Mouse (Mus musculus) B cell, adult 2 months (primary cell): ENCODE measurements around the gene Rpl5.
"Not testable (repeated sequence)": the region's sequence is repeated elsewhere in the genome, so short reads cannot be mapped to it uniquely, and the experiment has no call there.

Source experiments
- DNase-seq, 2 experiments: peaks; one replicate each; pipeline ENCODE4 v3.0.0; 2022

Gene Rpl5

DNA sequence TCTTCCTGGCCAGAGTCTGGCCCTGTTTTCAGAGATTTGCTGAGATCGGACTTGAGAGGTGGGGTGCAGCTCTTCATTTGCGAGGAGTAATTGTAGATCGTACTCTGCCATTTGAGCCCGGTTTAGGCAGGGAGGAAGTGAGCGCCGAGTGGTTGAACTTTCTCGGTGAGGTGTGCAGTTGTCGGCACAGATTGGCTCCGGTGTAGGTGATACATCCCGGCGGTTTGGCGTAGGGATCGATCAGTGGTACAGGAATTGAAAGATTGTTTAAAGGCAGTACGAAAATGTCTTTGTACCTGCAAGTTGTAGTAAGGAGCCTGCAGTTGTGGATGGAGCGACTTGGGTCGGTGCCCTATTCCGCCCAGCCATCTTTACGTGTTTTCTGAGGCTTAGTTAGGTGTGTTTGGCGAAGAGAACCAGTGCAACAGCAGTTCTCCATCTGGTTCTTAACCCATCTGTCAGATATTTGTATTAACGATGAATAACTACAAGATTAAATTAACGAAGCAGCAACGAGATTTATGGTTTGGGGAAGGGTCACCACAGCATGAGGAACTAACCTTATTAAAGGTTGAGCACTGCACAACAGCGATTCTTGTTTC is 813 bp downstream of the Rpl5 start:
- peak in 1 of 2 experiments; percentile 70 for DNase-seq

DNA sequence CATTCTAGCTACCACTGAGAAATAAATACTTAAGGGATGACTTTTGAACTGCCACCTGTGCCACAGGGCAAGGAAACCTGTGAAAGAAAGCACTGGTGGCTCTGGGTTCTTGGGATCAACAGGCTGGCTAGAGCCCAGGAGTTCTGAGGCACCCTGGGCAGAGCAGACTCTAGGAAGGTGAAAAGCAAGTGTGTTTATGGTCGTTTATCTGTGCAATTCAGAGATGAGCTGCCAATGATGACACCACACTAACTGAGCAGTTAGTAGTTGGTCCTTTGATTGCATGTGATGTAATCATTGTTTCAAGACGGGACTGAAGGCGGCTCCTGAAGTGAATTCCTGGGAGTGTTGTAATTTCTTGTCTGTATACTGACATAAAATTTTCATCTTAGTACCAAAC is 4.0 kb downstream of the Rpl5 start:
- no peak for DNase-seq

DNA sequence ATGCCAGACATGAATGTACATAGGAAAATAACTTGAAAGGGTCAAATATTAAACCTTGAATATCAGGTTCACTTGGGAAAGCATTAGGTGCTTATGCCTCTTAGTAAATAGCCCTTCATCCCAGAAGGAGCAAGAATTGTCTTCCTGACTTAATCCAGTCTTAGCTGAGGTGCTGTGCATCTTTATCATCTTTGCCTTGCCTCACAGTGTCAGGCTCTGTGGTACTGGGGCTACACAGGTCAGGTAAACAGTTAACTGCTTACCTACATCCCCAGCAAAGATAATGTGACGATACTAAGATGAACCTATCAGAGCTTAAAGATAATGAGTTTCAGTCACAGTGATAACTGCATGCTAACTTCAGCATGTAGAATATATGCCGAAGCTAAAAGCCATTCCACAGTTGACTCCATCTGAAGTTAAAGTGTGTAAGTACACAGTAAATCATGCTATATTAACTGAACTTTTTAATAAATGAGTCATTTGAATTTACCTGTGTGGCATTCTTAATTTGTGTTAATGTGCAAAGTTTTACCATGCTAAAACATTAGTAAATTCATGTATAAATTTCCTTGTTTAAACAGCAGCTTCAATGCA is 8.3 kb downstream of the Rpl5 start:
- no peak for DNase-seq

DNA sequence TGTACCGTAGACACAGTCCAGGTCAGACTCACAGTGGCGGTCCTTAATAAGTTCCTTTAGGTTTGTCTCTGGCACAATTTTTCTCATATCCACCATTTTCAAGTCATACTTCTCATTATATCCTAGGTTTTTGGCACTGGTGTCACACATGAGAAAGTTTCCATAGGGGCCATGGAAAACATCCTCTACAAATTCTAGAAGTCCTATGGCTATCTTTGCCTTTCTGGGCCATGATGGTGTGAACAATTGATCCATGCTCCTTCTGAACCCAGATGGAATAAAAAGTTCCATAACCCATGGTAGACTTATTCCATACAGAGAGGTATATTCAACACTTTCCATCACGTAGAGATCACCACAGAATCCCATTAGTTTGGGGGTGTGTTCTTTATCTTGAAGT is 9.4 kb downstream of the Rpl5 start:
- DNase-seq = no peak

DNA sequence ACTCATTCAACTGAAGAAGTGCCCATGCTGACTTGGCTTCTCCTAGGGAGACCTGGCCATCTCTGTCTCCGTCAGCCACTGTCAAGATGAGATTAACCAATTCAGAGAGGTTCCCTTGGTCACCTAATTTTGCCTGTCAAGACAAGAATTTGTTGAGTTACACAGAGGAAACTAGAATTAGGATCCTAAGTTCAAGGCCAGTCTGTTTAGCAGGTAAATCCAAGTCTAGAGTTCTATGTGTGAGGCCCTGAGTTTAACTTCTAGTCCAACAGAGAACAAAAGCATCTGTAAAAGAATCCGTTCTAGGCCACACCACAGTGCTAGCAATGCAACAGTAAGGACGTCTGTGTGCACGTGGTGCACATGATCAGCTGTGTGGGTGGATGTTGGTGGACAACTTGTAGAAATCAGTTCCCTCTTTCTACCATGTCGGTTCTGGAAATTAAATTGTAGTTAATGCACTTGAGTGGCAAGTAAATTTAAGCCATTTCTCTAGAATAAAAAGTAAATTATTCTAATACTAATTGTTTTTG is 9.8 kb downstream of the Rpl5 start:
- DNase-seq = no peak

DNA sequence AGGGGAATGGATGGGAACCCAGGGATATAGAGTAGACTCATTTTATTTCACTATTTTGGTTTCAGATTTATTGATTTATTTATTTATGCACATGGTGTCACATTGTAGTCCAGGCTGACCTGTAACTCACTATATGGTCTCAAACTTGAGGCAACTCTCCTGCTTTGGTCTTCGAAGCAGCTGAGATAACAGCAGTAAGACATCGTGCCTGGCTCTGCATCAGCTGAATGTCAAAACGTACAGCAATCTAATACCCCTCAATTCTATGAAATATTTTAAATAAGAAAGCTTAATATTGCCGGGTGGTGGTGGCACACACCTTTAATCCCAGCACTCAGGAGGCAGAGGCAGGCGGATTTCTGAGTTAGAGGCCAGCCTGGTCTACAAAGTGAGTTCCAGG is 10.7 kb downstream of the Rpl5 start:
- DNase-seq = no peak

DNA sequence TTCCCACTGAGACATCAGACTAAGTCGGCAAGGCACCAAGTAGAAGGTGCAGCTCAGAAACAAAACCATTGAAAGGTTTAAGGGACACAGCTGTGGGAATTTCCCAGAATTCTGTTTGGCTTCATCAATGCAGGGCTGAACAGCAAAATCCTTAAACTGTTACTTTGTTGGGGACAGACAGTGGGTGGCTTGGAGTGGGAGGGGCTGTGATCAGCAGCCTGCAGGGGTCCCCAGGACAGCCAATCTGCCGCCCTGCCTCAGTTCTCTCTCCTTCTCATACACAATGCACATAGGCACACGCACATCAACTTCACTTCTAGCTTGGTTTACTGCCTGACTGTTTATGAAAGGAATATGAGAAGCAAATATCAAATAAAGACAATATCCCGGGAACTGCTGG is 15.0 kb downstream of the Rpl5 start:
- DNase-seq = no peak

DNA sequence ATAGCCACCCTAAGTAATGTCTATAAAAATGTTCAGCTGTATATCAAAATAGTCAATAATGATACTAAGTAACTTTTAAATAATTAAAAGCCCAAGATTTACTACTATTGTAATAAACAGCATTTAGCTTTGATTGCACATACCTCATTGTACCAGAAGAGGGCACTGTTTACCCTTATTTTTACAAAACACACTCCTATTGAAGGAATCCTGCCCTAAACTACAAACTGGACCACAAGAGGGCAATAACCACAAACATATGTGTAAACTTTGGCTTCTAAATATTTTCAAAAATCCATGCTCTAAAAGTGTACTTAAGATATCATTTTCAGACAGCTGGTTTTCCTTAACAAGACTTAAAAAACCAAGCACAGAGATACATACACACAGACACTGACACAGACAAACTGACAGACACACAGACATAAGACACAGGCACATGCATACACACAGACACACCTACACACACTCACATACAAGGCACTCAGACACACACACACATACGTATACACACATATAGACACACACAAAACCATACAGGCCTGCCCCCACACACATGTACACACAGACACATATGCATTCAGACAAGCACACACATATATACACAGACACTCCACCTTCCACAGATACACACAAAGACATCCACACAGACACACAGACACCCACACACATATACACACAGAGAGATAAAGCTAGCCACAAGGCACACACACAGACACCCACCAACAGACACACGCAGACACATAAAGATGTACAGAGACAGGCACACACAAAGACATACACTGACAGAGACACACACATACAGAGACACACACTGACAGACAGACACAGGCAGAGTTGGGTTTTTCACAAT is 21.3 kb downstream of the Rpl5 start:
- DNase-seq = peak; percentile 64 to 74

DNA sequence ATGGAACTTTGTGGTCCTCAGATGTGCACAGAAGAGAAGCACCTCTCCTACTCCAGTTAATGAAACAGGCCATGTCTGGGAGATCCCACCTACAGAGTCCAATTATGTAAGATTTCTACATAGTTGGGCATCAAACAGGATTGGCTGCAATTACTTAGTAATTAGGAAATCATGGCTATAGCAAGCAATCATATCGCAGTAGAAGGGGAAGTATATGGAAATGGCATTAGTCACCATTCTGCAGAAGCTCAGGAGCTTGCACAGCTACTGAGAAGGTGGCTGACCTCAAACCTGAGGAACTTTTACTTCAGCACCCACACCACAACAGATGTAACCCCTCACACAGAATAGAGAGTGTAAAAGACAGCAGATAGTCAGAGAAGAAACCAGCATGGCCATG is 22.5 kb downstream of the Rpl5 start:
- DNase-seq = no peak

DNA sequence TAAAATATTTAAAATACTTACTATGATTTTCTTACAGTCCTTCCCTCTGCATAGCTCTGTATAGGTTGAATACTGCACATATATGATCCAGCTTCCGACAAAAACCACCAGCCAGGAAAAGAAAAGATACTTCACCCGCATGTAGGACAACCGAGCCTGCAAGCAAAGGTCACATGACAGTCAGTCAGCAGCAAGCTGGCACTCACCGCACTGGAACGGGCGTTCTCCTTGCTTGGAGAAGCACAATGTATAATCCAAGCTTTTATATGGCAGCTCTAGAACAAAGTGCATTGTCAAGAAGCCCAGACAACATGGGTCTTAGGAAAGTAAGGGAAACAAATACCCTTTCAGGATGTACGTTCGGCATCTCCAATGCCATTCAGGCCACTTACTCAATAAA is 24.3 kb downstream of the Rpl5 start:
- DNase-seq = no peak

DNA sequence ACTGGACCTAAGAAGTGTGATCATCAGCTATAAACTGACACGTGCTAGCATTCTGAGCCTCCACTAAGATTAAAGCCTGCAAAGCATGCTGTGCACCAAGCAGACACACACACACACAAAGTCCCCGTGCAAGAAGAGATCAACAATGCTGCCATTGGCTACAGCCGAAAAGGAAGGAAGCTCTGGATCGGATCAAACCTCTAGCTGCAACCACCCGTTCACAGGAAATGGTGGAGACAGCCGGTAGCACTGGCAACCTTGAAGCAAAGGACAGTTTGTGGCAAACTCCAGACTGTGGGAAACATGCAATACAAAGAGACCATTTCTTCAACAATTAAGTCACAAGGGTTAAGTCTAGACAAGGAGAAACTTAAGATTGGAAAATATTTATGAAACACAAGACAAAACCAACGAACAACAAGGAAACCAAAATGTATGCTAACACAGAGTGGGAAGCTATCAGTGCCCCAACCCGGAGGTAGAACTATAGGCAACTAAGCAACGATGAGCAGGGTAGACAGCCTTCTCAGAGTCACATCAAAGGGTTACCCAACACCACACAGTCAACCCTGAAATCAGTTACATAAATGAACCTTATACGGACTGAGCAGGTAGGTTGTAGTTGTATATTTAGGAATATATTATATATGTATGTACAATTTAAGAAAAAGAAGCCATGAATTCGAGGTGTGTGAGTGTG is 26.4 kb downstream of the Rpl5 start:
- peak; percentile 57 to 62 for DNase-seq

DNA sequence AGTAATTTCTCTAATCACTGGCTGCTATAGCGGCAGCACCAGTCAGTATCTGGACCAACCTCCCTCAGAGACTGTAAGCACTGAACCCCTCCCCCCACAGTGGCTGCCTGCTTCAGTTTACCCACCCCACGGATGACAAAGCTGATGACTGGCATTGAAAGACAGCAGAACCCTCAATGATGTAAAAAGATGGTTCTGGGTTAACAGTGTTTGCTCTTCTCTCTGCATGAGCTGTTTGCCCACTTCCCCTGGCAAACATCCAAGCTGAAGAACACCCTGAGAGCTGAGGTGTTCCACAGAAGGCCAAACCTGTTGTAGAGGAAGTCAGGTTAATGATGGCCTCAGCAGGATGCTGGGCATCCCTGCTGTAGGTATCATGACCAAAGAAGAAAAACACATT is 32.3 kb downstream of the Rpl5 start:
- peak; percentile 81 to 87 for DNase-seq

DNA sequence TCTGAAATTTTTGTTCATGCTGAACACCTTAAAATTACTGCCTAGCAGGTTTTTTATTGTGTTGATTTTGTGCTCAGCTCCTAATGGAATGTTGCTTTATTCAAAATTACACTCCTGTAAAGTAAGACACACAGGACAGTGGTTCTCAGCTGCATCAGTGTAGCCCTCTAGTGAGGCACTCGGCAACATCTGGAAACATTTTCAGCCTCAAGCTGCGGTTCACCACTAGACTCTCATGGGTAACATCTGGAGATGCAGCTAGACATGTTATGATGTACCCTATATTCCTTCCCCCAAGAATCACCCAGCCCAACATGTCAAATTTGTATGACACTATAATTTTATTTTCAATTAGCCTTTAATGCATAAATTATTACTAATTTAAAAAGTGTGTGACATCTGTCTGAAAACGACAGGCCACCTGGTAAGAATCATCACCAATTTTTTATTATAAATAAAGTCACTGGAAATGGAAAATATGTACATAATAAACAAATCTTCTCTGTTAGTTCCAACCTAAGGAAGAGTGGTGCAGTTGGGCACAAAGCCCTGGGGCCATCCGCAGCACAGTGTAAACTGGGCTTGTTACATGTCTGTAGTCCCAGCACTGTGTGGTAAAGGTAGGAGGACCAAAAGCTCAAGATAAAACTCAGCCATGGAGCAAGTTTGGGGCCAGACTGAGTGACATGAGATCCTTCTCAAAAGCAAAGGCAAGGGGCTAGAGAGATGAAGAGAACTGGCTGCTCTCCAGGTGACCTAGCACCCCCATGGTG is 33.1 kb downstream of the Rpl5 start:
- DNase-seq = no peak

DNA sequence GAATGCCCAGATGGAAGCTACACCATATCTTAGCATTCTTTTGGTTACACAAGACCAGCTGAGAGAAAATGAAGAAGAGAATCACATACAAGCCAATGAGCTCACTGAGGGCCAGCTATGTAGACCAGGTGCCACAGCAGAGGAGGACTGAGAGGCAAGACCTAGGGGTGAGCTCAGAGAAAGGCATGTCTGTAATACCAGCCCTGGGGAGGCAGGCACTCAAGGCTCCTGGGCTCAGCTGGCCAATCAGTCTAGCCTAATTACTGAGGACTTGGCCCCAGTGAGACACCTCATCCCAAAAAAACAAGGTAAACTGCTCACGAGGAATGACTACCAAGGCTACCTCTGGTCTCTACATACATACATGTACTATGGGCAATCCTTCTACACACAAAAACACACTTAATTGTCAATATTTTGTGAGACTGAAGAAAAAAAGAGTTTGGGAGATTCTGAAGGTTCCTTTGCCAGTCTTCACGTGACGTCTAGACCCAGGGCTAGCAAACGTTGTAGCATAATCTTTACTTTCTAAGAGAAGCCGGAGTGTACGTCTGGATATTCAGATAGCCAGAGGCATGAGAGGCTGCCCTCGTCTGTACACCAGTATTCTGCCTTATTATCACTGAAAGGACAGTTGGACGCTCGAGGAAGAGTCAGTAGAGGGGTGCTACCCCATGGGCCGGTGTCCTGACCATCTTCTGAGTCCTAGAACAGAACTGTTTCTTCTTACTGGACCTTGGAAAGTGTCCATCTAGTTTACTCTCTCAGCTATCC is 34.7 kb downstream of the Rpl5 start:
- no peak for DNase-seq

DNA sequence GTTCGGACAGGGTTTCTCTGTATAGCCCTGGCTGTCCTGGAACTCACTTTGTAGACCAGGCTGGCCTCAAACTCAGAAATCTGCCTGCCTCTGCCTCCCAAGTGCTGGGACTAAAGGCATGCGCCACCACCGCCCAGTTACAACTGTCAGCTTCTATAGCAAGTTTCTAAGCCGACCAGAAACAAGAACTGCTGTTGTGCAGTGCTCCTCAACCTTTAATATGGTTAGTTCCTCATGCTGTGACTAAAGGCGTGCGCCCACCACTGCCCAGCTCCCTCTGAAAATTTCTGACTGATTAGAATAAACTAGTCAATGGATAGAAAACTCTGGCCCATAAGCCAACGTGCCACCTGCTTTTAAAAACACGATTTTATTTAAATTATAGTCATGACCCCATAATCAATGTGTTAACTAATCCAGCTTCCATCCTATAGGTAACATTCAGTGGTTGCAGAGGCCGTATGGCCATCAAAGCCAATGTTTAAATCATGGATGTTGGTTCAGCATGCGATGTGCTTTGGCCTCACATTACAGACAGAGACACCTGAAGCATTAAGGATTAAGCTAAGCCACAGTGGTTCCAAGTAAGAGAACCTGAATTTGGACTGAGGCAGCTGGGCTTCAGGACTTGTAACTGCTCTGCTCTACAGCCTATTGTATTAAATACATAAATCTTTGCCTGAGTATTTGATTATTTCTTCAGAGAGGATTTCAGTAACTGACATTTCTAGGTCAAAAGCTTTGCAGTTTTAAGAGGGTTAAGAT is 36.5 kb downstream of the Rpl5 start:
- peak; percentile 36 to 42 for DNase-seq

DNA sequence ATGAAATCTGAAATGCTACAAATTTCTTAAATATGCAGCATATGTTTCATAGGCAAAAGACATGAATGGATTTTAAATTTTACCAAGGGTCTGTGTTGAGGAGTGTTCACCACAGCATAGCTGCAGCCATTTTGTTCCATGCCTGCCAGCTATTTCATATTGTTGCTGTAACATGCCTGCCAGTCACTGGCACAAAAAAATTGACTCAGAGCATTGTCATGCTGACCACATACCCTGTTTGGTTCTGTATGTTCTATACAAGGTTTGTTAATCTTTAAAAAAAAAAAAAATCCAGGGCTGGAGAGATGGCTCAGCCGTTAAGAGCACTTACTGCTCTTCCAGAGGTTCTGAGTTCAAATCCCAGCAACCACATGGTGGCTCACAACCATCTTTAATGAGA is 38.2 kb downstream of the Rpl5 start:
- not testable (repeated sequence) for DNase-seq

DNA sequence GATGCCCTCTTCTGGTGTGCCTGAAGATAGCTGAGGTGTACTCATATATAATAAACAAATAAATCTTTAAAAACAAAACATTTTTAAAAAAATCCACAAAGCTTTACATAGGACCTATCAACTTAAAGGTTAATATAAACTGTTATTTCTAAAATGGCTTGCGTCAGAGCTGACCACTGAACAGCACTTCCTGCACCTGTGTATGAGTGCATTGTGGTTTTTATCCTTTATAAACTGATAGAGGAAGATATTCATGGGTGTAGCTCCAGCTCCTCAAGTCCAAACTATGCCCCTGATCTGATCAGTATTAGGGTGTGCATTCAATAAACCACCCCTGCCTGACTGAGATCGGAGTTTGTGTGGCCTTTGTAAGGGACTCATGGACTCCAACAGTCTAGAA is 38.6 kb downstream of the Rpl5 start:
- peak in 1 of 2 experiments; percentile 35 for DNase-seq

DNA sequence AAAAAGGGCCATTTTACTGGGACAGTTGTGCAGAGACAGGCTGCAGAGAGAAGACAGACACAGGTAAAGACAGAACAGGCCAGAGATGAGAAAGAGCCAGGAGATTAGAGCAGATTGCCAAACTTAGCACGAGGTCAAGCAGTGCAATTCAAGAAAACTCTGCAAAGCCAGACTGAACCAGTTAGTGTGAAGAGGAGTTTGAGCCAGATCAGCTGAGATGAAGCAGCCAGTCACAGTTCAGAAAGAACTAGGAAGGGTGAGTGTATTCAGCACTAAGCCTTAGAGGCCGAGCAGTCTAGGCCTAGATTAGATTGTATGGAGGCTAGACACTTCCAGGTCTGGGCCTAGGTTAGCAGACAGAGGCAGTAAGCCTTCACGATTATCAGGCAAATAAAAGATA is 39.4 kb downstream of the Rpl5 start:
- DNase-seq = no peak

DNA sequence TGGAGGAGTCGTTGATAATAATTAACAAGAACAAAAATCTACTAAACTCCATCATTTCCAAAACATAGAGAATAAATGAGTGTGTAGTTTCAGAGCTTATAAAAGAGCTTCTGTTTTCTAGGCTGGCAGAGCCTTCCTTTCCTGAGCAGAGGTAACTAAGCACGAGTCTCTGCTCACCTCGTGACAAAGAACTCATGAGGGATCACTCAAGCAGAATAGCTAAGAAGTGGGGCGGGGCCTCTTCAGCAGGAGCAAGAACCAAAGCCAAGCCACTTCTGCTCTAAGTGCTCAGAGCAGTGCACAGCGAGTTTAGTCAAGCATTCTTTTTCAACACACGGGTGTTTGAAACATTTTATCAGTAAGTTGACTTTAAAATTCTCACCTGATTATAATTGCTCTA is 40.9 kb downstream of the Rpl5 start:
- DNase-seq = peak; percentile 82 to 86

DNA sequence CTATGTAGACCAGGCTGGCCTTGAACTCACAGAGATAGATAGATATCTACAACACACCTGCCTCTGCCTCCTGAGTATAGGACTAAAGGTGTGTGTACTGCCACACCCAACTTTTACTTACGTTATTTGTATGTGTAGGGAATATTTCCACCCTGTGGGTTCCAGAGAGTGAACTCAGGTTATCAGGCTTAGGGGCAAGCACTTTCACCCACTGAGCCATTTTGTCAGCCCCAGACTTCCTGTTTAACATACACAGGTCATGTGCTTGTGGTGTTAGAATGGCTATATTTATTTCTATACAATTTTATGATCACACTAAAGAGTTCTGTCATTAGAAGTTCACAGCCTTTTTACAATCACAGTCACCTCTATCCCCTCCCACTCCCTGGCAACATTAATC is 42.6 kb downstream of the Rpl5 start:
- DNase-seq = peak; percentile 55 to 59

DNA sequence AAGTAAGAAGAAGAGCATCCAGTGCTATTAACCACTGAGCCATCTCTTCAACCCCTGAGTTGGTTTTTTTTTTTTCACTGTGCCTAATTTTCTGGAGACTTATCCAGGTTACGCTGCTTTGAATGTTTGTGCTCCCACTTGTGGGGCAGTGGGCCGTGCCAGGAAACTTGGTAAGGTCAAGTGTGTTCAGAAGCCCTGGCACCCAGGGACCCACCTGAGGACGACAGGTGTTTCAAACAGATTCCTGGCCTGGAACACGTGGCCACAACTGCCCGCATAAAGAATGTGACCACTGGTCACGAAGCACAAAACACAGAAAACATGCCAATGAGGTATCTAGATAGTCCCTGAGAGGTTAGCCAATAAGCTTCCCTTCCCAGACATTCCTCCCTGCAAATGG is 43.2 kb downstream of the Rpl5 start:
- no peak for DNase-seq
